Mouse (Mus musculus): ENCODE data around the gene 4930402F06Rik. TPM values are rescaled to one million over a fixed set of nuclear protein-coding genes. Genes with fewer than 3 reads are reported as not detected.

4930402F06Rik gene
- not detected in 2 replicates for polyA plus RNA-seq (2014; fragmentation: Nextera tagmentation; extraction: Ambion mirVana)

DNA sequence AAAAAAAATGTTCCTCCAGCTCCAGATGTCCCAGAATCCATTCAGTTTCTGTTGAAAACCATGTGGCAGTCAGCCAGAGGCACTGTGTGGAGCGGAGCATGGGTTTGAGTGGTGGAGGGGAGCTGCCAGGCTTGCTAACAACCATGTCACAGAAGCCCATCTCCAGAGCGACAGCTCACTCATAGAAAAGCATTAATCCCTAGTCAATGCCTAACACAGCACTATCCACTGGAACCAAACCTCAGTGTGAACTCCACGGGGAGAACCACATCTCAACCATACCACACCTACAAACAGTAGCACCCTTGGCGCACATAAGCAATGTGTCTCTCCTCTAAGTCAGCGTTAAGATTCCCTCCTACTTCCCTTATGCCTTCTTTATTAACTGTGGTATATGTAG is at the start of gene 4930402F06Rik:
TSS of gene 4930402F06Rik (minus strand) at position 80 of the 400 bp plus-strand sequence.
- Histone ChIP-seq H3K27ac (ENCODE audit: low read depth, low read length) (no peak within 1 kb of the TSS), H3K4me3 (ENCODE audit: low read depth, low read length) (no peak within 1 kb of the TSS), H3K9me3 (replicated peaks; ENCODE audit: control insufficient read depth, low read length) (no peaks in the 10 kb centered on the region), H3K27me3 (ENCODE audit: control insufficient read depth, insufficient read depth, low read length) (no peaks in the 10 kb centered on the region), H3K4me1 (ENCODE audit: control insufficient read depth, insufficient read depth, low read length) (no peaks in the 10 kb centered on the region), H3K4me2 (no peak within 1 kb of the TSS), H3K9ac (ENCODE audit: low read depth, low read length) (no peak within 1 kb of the TSS), H3K36me3 (ENCODE audit: control insufficient read depth, insufficient read depth, low read length) (no peaks in the 10 kb centered on the region)
- ATAC-seq (replicated peaks; ENCODE audit: insufficient number of reproducible peaks, low FRiP score, low TSS enrichment) = no peak
- WGBS (ENCODE audit: insufficient replicate concordance) = 62% methylated on average over 5 of the region's 5 CpGs

DNA sequence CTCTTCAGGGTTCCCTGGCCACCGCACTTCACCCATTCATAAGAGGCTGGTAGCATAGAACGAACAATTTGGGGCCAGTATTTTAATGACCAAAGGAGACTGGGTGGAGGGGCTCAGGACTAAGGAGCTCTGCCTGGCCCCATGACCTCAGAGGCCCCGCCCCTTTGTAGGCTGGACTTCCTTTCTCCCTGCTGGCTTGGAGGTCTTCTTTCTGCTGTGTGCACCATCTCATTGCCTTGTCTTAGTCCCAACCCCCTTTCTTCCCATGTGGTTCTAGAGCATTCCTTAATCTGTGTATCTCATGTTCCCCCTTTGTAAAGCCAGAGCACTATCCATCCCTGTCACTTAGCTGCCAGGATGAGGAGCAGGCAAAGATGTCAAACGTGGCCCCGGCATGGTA is 49.3 kb upstream of the 4930402F06Rik start:
- Histone ChIP-seq H3K9me3 (replicated peaks; ENCODE audit: control insufficient read depth, low read length) (no peaks in the 10 kb centered on the region), H3K27me3 (ENCODE audit: control insufficient read depth, insufficient read depth, low read length) (no peaks in the 10 kb centered on the region), H3K36me3 (ENCODE audit: control insufficient read depth, insufficient read depth, low read length) (no peaks in the 10 kb centered on the region), H3K4me2 (no peak overlapping the region), H3K4me1 (ENCODE audit: control insufficient read depth, insufficient read depth, low read length) (peaks cover 62% of the 10 kb centered on the region), H3K9ac (ENCODE audit: low read depth, low read length) (no peak overlapping the region; the same call in 1 of the 2 replicates), H3K27ac (ENCODE audit: low read depth, low read length) (no peak overlapping the region), H3K4me3 (ENCODE audit: low read depth, low read length) (no peak overlapping the region)
- 74% methylated on average over 5 of the region's 5 CpGs for WGBS (ENCODE audit: insufficient replicate concordance)
- ATAC-seq (replicated peaks; ENCODE audit: insufficient number of reproducible peaks, low FRiP score, low TSS enrichment) = no peak

DNA sequence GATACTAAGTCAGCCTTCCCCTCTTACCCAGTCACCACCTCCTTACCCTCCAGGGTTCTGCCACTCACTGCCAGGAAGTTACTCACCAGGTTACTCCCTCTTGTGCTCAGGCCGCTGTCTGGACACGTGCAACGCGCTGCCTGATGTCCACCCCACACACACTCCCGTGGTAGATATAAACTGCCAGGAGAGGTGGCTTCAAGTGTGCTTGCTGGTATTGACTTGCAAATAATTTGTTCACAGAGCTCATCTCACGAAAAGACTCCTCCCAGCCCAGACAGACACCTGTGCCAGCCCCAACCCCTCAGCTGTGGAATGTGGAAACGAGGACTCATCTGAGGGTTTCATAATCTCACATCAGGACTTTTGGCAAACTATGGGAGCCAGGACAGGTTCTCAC is 48.6 kb upstream of the 4930402F06Rik start:
- no peaks in the 10 kb centered on the region for H3K27me3 ChIP-seq (ENCODE audit: control insufficient read depth, insufficient read depth, low read length)
- H3K27ac ChIP-seq (ENCODE audit: low read depth, low read length) = no peak overlapping the region
- WGBS (ENCODE audit: insufficient replicate concordance) = 66% methylated on average over 7 of the region's 7 CpGs
- no peak overlapping the region for H3K4me3 ChIP-seq (ENCODE audit: low read depth, low read length)
- H3K4me2 ChIP-seq = no peak overlapping the region
- H3K9ac ChIP-seq (ENCODE audit: low read depth, low read length) = no peak overlapping the region
- no peaks in the 10 kb centered on the region for H3K36me3 ChIP-seq (ENCODE audit: control insufficient read depth, insufficient read depth, low read length)
- peaks cover 57% of the 10 kb centered on the region for H3K4me1 ChIP-seq (ENCODE audit: control insufficient read depth, insufficient read depth, low read length)
- no peaks in the 10 kb centered on the region for H3K9me3 ChIP-seq (replicated peaks; ENCODE audit: control insufficient read depth, low read length)
- ATAC-seq (replicated peaks; ENCODE audit: insufficient number of reproducible peaks, low FRiP score, low TSS enrichment) = no peak

DNA sequence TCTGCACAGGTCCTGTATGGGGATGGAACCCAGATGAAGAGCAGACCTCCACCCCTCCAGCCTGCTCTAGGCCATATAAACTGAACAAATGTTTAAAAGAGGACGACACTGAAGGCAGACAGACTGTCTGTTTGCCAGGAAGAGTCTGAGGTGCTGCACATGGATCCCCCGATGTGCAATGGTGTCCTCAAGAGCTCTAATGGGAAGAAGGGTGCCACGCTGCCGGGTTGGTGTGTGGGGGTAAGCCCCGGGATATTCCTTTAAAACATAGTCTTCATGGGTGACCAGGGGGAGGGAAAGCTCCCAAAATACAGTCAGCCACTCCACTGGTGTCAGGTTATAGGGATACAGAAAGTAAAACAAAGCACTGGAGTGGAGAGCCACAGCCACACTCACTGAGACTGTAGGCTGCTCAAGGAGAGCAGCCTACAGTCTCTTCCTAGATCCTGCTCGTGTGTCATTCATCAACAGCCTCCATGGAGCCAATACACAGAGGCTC is 47.8 kb upstream of the 4930402F06Rik start:
- no peak overlapping the region for H3K4me2 ChIP-seq
- no peak for ATAC-seq (replicated peaks; ENCODE audit: insufficient number of reproducible peaks, low FRiP score, low TSS enrichment)
- WGBS (ENCODE audit: insufficient replicate concordance) = 74% methylated on average over 6 of the region's 6 CpGs
- H3K27ac ChIP-seq (ENCODE audit: low read depth, low read length) = no peak overlapping the region
- peaks cover 49% of the 10 kb centered on the region for H3K4me1 ChIP-seq (ENCODE audit: control insufficient read depth, insufficient read depth, low read length)
- no peaks in the 10 kb centered on the region for H3K9me3 ChIP-seq (replicated peaks; ENCODE audit: control insufficient read depth, low read length)
- H3K27me3 ChIP-seq (ENCODE audit: control insufficient read depth, insufficient read depth, low read length) = no peaks in the 10 kb centered on the region
- no peaks in the 10 kb centered on the region for H3K36me3 ChIP-seq (ENCODE audit: control insufficient read depth, insufficient read depth, low read length)
- H3K9ac ChIP-seq (ENCODE audit: low read depth, low read length) = no peak overlapping the region
- no peak overlapping the region for H3K4me3 ChIP-seq (ENCODE audit: low read depth, low read length)

DNA sequence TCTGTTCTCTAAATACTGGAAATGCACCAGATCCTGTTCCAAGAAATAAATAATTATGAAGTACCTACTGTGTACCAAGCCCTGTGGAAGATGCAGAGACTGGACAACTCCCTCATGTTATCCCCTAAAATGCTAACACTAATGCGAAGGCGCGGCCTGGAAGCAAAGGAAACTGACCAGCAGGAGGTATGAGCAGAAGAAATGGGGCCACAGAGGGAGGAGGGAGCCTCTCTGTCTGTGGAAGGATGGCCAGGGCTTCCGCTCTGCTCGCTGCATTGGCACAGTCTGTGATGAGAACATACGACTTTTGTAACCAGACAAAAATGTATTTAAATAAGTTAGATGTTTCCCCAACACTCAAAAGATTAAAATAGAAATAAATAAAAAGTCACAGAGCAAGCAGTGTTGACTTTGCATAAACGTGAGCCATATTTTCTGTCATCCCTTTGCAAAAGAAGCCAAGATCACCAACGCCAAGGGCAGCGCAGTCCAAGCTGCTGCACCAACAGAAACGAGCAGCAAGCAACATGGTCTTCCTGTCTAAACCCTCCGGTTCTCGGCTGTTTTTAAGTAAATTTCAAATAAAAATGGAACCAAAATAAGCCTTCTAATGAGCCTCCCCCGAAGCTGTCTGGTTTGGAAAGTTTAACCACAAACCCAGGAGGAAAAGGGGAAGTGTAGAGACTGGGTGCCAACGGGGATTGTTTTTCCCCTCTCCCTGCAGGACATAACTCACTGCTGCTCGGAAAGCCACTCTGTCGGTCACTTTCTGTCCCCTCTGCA is 47.2 kb upstream of the 4930402F06Rik start:
- H3K27me3 ChIP-seq (ENCODE audit: control insufficient read depth, insufficient read depth, low read length) = no peaks in the 10 kb centered on the region
- WGBS (ENCODE audit: insufficient replicate concordance) = 70% methylated on average over 16 of the region's 16 CpGs
- H3K4me3 ChIP-seq (ENCODE audit: low read depth, low read length) = no peak overlapping the region
- H3K27ac ChIP-seq (ENCODE audit: low read depth, low read length) = no peak overlapping the region
- no peak overlapping the region for H3K9ac ChIP-seq (ENCODE audit: low read depth, low read length)
- peaks cover 47% of the 10 kb centered on the region for H3K4me1 ChIP-seq (ENCODE audit: control insufficient read depth, insufficient read depth, low read length)
- H3K4me2 ChIP-seq = no peak overlapping the region
- H3K36me3 ChIP-seq (ENCODE audit: control insufficient read depth, insufficient read depth, low read length) = no peaks in the 10 kb centered on the region
- H3K9me3 ChIP-seq (replicated peaks; ENCODE audit: control insufficient read depth, low read length) = no peaks in the 10 kb centered on the region
- ATAC-seq (replicated peaks; ENCODE audit: insufficient number of reproducible peaks, low FRiP score, low TSS enrichment) = no peak

DNA sequence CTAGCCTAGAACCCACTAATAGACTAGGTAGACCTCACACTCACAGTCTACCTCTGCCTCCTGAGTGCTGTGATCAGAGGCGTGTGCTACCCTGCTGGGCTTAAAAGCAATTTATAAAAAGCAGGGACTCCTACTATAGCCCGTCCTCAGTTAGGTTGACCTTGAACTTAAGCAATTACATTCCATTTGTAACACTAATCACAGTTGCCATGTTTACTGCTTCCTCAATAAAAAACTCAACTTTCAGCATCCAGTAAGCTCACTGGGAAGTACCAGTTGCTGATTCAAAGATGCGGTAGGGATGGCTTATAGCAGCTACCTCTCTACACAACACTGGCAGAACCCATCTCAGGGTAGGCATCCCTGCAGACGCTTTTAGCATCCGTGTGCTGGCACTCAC is 46.4 kb upstream of the 4930402F06Rik start:
- no peaks in the 10 kb centered on the region for H3K27me3 ChIP-seq (ENCODE audit: control insufficient read depth, insufficient read depth, low read length)
- no peaks in the 10 kb centered on the region for H3K9me3 ChIP-seq (replicated peaks; ENCODE audit: control insufficient read depth, low read length)
- no peaks in the 10 kb centered on the region for H3K36me3 ChIP-seq (ENCODE audit: control insufficient read depth, insufficient read depth, low read length)
- ATAC-seq (replicated peaks; ENCODE audit: insufficient number of reproducible peaks, low FRiP score, low TSS enrichment) = no peak
- no peak overlapping the region for H3K4me2 ChIP-seq
- no peak overlapping the region for H3K27ac ChIP-seq (ENCODE audit: low read depth, low read length)
- H3K9ac ChIP-seq (ENCODE audit: low read depth, low read length) = no peak overlapping the region
- peaks cover 38% of the 10 kb centered on the region for H3K4me1 ChIP-seq (ENCODE audit: control insufficient read depth, insufficient read depth, low read length)
- no peak overlapping the region for H3K4me3 ChIP-seq (ENCODE audit: low read depth, low read length)
- 78% methylated on average over 5 of the region's 5 CpGs for WGBS (ENCODE audit: insufficient replicate concordance)

DNA sequence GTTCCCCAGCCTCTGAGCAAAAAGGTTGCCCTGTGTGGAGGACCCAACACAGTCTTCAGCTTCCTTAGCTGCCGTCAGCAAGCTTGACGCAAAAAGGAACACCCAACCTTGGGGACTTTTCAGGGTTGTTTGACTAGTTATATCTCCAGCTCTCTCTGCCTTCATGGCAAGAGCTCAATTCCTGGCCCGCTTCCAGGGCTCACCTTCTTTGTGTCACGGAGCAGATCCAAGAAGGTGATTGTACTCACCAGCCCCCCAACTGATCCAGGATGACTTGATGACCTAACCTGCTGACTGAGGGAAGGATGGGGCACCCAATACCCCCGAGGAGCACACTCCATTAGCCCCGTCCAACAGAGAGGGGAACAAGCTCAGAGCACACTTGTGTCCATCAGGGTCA is 45.1 kb upstream of the 4930402F06Rik start:
- Histone ChIP-seq H3K4me3 (ENCODE audit: low read depth, low read length) (no peak overlapping the region), H3K9ac (ENCODE audit: low read depth, low read length) (no peak overlapping the region), H3K4me1 (ENCODE audit: control insufficient read depth, insufficient read depth, low read length) (peaks cover 29% of the 10 kb centered on the region), H3K4me2 (no peak overlapping the region), H3K27me3 (ENCODE audit: control insufficient read depth, insufficient read depth, low read length) (no peaks in the 10 kb centered on the region), H3K27ac (ENCODE audit: low read depth, low read length) (no peak overlapping the region), H3K36me3 (ENCODE audit: control insufficient read depth, insufficient read depth, low read length) (no peaks in the 10 kb centered on the region), H3K9me3 (replicated peaks; ENCODE audit: control insufficient read depth, low read length) (no peaks in the 10 kb centered on the region)
- no peak for ATAC-seq (replicated peaks; ENCODE audit: insufficient number of reproducible peaks, low FRiP score, low TSS enrichment)
- 79% methylated on average over 6 of the region's 6 CpGs for WGBS (ENCODE audit: insufficient replicate concordance)

DNA sequence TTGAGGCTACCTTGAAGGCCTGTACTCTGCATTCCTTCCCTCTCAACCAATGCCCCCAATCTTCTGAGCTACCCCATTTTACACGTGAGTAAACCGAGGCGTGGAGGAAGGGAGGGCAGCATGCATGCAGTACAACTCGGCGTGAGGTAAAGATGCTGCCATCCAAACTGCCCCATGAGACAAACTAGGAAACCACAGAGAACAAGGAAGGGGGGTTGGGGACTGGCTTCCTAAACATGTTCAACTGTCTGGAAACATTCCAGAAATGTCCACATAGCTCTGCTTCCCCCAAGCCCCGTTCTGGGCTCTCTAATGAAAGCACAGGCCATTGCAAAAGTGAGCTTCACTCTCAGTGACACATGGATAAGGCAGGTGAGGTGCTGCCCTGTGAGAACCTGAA is 44.4 kb upstream of the 4930402F06Rik start:
- Histone ChIP-seq H3K27ac (ENCODE audit: low read depth, low read length) (no peak overlapping the region), H3K36me3 (ENCODE audit: control insufficient read depth, insufficient read depth, low read length) (no peaks in the 10 kb centered on the region), H3K4me2 (no peak overlapping the region), H3K9ac (ENCODE audit: low read depth, low read length) (no peak overlapping the region), H3K4me3 (ENCODE audit: low read depth, low read length) (no peak overlapping the region), H3K4me1 (ENCODE audit: control insufficient read depth, insufficient read depth, low read length) (peaks cover 25% of the 10 kb centered on the region), H3K9me3 (replicated peaks; ENCODE audit: control insufficient read depth, low read length) (no peaks in the 10 kb centered on the region), H3K27me3 (ENCODE audit: control insufficient read depth, insufficient read depth, low read length) (no peaks in the 10 kb centered on the region)
- 74% methylated on average over 6 of the region's 6 CpGs for WGBS (ENCODE audit: insufficient replicate concordance)
- no peak for ATAC-seq (replicated peaks; ENCODE audit: insufficient number of reproducible peaks, low FRiP score, low TSS enrichment)

DNA sequence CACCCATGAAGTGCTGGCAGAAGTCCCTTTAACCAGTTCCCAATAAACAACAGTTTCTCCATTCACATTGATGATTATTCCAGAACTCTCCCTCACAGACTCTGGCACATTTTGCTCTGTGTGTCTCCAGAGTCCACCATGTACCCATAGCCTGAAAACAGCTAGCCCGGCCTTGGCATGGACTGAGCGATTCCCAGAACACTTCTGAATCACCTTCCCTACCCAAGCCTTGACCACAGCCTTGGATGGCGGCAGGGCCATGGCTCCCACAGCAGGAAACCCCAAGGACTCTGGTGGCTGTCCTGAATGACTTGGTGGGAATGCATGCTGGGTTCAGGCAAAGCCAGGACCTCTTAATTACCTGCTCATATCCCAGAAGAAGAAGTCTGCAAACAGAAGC is 43.5 kb upstream of the 4930402F06Rik start:
- no peak overlapping the region for H3K4me3 ChIP-seq (ENCODE audit: low read depth, low read length)
- ATAC-seq (replicated peaks; ENCODE audit: insufficient number of reproducible peaks, low FRiP score, low TSS enrichment) = no peak
- H3K9me3 ChIP-seq (replicated peaks; ENCODE audit: control insufficient read depth, low read length) = no peaks in the 10 kb centered on the region
- no peak overlapping the region for H3K27ac ChIP-seq (ENCODE audit: low read depth, low read length)
- H3K4me1 ChIP-seq (ENCODE audit: control insufficient read depth, insufficient read depth, low read length) = peaks cover 16% of the 10 kb centered on the region
- 86% methylated on average over 3 of the region's 3 CpGs for WGBS (ENCODE audit: insufficient replicate concordance)
- H3K36me3 ChIP-seq (ENCODE audit: control insufficient read depth, insufficient read depth, low read length) = no peaks in the 10 kb centered on the region
- H3K9ac ChIP-seq (ENCODE audit: low read depth, low read length) = no peak overlapping the region
- no peaks in the 10 kb centered on the region for H3K27me3 ChIP-seq (ENCODE audit: control insufficient read depth, insufficient read depth, low read length)
- H3K4me2 ChIP-seq = no peak overlapping the region

Measured in heart, embryonic 11.5 days (tissue).